Mouse (Mus musculus): ENCODE results near the gene Fbxw11. TPM values are rescaled to one million over a fixed set of nuclear protein-coding genes. Genes with fewer than 3 reads are reported as not detected.

The Fbxw11 gene
- polyA plus RNA-seq, 1 experiment from 2014 or later = 36.0 TPM

GRCm38 (mm10) chr11:32748800-32749199 lies 106.3 kb downstream of the Fbxw11 start:
- H3K9me3 ChIP-seq (replicated peaks) = no peaks in the 10 kb centered on the region
- H3K36me3 ChIP-seq = peaks cover 31% of the 10 kb centered on the region
- peaks cover 63% of the 10 kb centered on the region for H3K4me1 ChIP-seq
- H3K9ac ChIP-seq = no peak overlapping the region
- 28% methylated on average over 4 of the region's 4 CpGs for WGBS (ENCODE audit: insufficient replicate concordance)
- H3K27ac ChIP-seq = no peak overlapping the region
- H3K27me3 ChIP-seq (replicated peaks) = no peaks in the 10 kb centered on the region
- H3K4me3 ChIP-seq = no peak overlapping the region
- peak; percentile 52 for ATAC-seq
- no peak overlapping the region for H3K4me2 ChIP-seq

- no peaks in the 10 kb centered on the region for H3K27me3 ChIP-seq (replicated peaks)
Measured at GRCm38 (mm10) chr11:32751863-32752594, 109.5 kb downstream of the Fbxw11 start.

GRCm38 (mm10) chr11:32752595-32752885 lies 110.0 kb downstream of the Fbxw11 start:
- H3K27ac ChIP-seq = no peak overlapping the region
- no peak overlapping the region for H3K4me3 ChIP-seq

More at GRCm38 (mm10) chr11:32751863-32752594, 109.5 kb downstream of the Fbxw11 start:
- Histone ChIP-seq H3K4me3 (no peak overlapping the region), H3K36me3 (peaks cover 4% of the 10 kb centered on the region; the same call in 1 of the 2 replicates), H3K4me1 (peaks cover 34% of the 10 kb centered on the region), H3K9ac (no peak overlapping the region), H3K27ac (no peak overlapping the region), H3K9me3 (replicated peaks) (no peaks in the 10 kb centered on the region), H3K4me2 (no peak overlapping the region)
- no peak for ATAC-seq
- whole genome bisulfite sequencing (ENCODE audit: insufficient replicate concordance) = 53% methylated on average over 7 of the region's 7 CpGs

GRCm38 (mm10) chr11:32753358-32753757 lies 110.8 kb downstream of the Fbxw11 start:
- Histone ChIP-seq H3K27me3 (replicated peaks) (no peaks in the 10 kb centered on the region), H3K9ac (no peak overlapping the region), H3K4me2 (no peak overlapping the region), H3K27ac (no peak overlapping the region), H3K36me3 (no peaks in the 10 kb centered on the region), H3K4me3 (no peak overlapping the region), H3K4me1 (peaks cover 27% of the 10 kb centered on the region), H3K9me3 (replicated peaks) (no peaks in the 10 kb centered on the region)
- 78% methylated on average over 2 of the region's 2 CpGs for WGBS (ENCODE audit: insufficient replicate concordance)
- no peak for ATAC-seq

More at GRCm38 (mm10) chr11:32752595-32752885, 110.0 kb downstream of the Fbxw11 start:
- H3K4me1 ChIP-seq = peaks cover 30% of the 10 kb centered on the region
- H3K36me3 ChIP-seq = no peaks in the 10 kb centered on the region
- WGBS (ENCODE audit: insufficient replicate concordance) = 30% methylated on average over 5 of the region's 5 CpGs
- H3K9me3 ChIP-seq (replicated peaks) = no peaks in the 10 kb centered on the region
- ATAC-seq = peak; percentile 79
- H3K27me3 ChIP-seq (replicated peaks) = no peaks in the 10 kb centered on the region
- no peak overlapping the region for H3K9ac ChIP-seq
- H3K4me2 ChIP-seq = no peak overlapping the region

- ATAC-seq = no peak
- Histone ChIP-seq H3K4me2 (no peak overlapping the region), H3K27ac (no peak overlapping the region), H3K4me3 (no peak overlapping the region), H3K4me1 (no peaks in the 10 kb centered on the region; the same call in 1 of the 2 replicates), H3K9ac (no peak overlapping the region), H3K9me3 (replicated peaks) (no peaks in the 10 kb centered on the region), H3K36me3 (no peaks in the 10 kb centered on the region), H3K27me3 (replicated peaks) (peaks cover 7% of the 10 kb centered on the region; the same call in 1 of the 2 replicates)
- WGBS (ENCODE audit: insufficient replicate concordance) = 58% methylated on average over 3 of the region's 3 CpGs
Measured at GRCm38 (mm10) chr11:32762773-32763172, 120.2 kb downstream of the Fbxw11 start.

- no peak for ATAC-seq
- Histone ChIP-seq H3K27me3 (replicated peaks) (peaks cover 7% of the 10 kb centered on the region; the same call in 1 of the 2 replicates), H3K4me2 (no peak overlapping the region), H3K9me3 (replicated peaks) (no peaks in the 10 kb centered on the region), H3K4me1 (no peaks in the 10 kb centered on the region), H3K9ac (no peak overlapping the region), H3K36me3 (no peaks in the 10 kb centered on the region), H3K27ac (no peak overlapping the region), H3K4me3 (no peak overlapping the region)
- WGBS (ENCODE audit: insufficient replicate concordance) = 58% methylated on average over 18 of the region's 18 CpGs
Measured at GRCm38 (mm10) chr11:32767496-32768230, 125.1 kb downstream of the Fbxw11 start.

GRCm38 (mm10) chr11:32768642-32769343 lies 126.3 kb downstream of the Fbxw11 start:
- Histone ChIP-seq H3K4me1 (no peaks in the 10 kb centered on the region), H3K4me2 (no peak overlapping the region), H3K36me3 (no peaks in the 10 kb centered on the region), H3K9ac (no peak overlapping the region), H3K27me3 (replicated peaks) (peaks cover 7% of the 10 kb centered on the region; the same call in 1 of the 2 replicates), H3K9me3 (replicated peaks) (no peaks in the 10 kb centered on the region), H3K4me3 (no peak overlapping the region), H3K27ac (no peak overlapping the region)
- no peak for ATAC-seq
- 56% methylated on average over 12 of the region's 12 CpGs for WGBS (ENCODE audit: insufficient replicate concordance)

- Histone ChIP-seq H3K27ac (no peak overlapping the region), H3K27me3 (replicated peaks) (no peaks in the 10 kb centered on the region), H3K9me3 (replicated peaks) (0 out of 2 replicates have a peak, but pooled peaks cover 4% of the 10 kb centered on the region), H3K36me3 (no peaks in the 10 kb centered on the region), H3K4me1 (no peaks in the 10 kb centered on the region), H3K4me3 (no peak overlapping the region), H3K4me2 (no peak overlapping the region), H3K9ac (no peak overlapping the region)
- no peak for ATAC-seq
- WGBS (ENCODE audit: insufficient replicate concordance) = 53% methylated on average over 11 of the region's 11 CpGs
Measured at GRCm38 (mm10) chr11:32780747-32781536, 138.4 kb downstream of the Fbxw11 start.

- no peak for ATAC-seq
Measured at GRCm38 (mm10) chr11:32781633-32782404, 139.3 kb downstream of the Fbxw11 start.

GRCm38 (mm10) chr11:32782724-32783123 lies 140.2 kb downstream of the Fbxw11 start:
- Histone ChIP-seq H3K36me3 (no peaks in the 10 kb centered on the region), H3K27ac (no peak overlapping the region), H3K4me2 (no peak overlapping the region), H3K9me3 (replicated peaks) (no peaks in the 10 kb centered on the region), H3K27me3 (replicated peaks) (no peaks in the 10 kb centered on the region), H3K4me1 (no peaks in the 10 kb centered on the region), H3K4me3 (no peak overlapping the region), H3K9ac (no peak overlapping the region)
- WGBS (ENCODE audit: insufficient replicate concordance) = 46% methylated on average over 3 of the region's 3 CpGs
- no peak for ATAC-seq

More at GRCm38 (mm10) chr11:32781633-32782404, 139.3 kb downstream of the Fbxw11 start:
- Histone ChIP-seq H3K9ac (no peak overlapping the region), H3K27ac (no peak overlapping the region), H3K4me1 (no peaks in the 10 kb centered on the region), H3K27me3 (replicated peaks) (no peaks in the 10 kb centered on the region), H3K9me3 (replicated peaks) (no peaks in the 10 kb centered on the region), H3K36me3 (no peaks in the 10 kb centered on the region), H3K4me2 (no peak overlapping the region), H3K4me3 (no peak overlapping the region)
- 47% methylated on average over 2 of the region's 2 CpGs for WGBS (ENCODE audit: insufficient replicate concordance)
